Mouse (Mus musculus) right cerebral cortex, postnatal 14 days (tissue): Measurements from ENCODE around the gene Tarbp1.
"Not testable (repeated sequence)": the region's sequence is repeated elsewhere in the genome, so short reads cannot be mapped to it uniquely, and the experiment has no call there.

Experiments used
- DNase-seq: peaks from one replicate; pipeline ENCODE4 v3.0.0; 2022

Gene Tarbp1

GRCm38 (mm10) chr8:126405030-126405429, 69.8 kb downstream of the Tarbp1 start:
- no peak for DNase-seq

- DNase-seq, result not testable (repeated sequence)
Observed at GRCm38 (mm10) chr8:126404550-126404949, 70.3 kb downstream of the Tarbp1 start.

- no peak for DNase-seq
Observed at GRCm38 (mm10) chr8:126398349-126398748, 76.5 kb downstream of the Tarbp1 start.

GRCm38 (mm10) chr8:126395917-126396316, 78.9 kb downstream of the Tarbp1 start:
- DNase-seq, result no peak

- DNase-seq, result no peak
Observed at GRCm38 (mm10) chr8:126395386-126395785, 79.5 kb downstream of the Tarbp1 start.

- no peak for DNase-seq
Observed at GRCm38 (mm10) chr8:126391541-126391940, 83.3 kb downstream of the Tarbp1 start.

GRCm38 (mm10) chr8:126387566-126387965, 87.3 kb downstream of the Tarbp1 start:
- DNase-seq, result no peak

GRCm38 (mm10) chr8:126382749-126383148, 92.1 kb downstream of the Tarbp1 start:
- peak; percentile 28 for DNase-seq

- no peak for DNase-seq
Observed at GRCm38 (mm10) chr8:126382216-126382615, 92.6 kb downstream of the Tarbp1 start.

- no peak for DNase-seq
Observed at GRCm38 (mm10) chr8:126381299-126381698, 93.6 kb downstream of the Tarbp1 start.

GRCm38 (mm10) chr8:126380141-126380540, 94.7 kb downstream of the Tarbp1 start:
- no peak for DNase-seq

GRCm38 (mm10) chr8:126379580-126379979, 95.3 kb downstream of the Tarbp1 start:
- no peak for DNase-seq
